Mouse (Mus musculus): ENCODE results near the gene Sumo3.

The Sumo3 gene

GRCm38 (mm10) chr10:77589117-77589516 is 16.8 kb upstream of the Sumo3 start:
- no peak for DNase-seq (ENCODE audit: low read depth, low spot score)

- no peak for DNase-seq (ENCODE audit: low read depth, low spot score)
Measured at GRCm38 (mm10) chr10:77589749-77590148, 16.1 kb upstream of the Sumo3 start.

GRCm38 (mm10) chr10:77590812-77591211 is 15.1 kb upstream of the Sumo3 start:
- DNase-seq (ENCODE audit: low read depth, low spot score) = no peak

- no peak for DNase-seq (ENCODE audit: low read depth, low spot score)
Measured at GRCm38 (mm10) chr10:77591546-77591945, 14.4 kb upstream of the Sumo3 start.

GRCm38 (mm10) chr10:77596060-77596459 is 9.8 kb upstream of the Sumo3 start:
- DNase-seq (ENCODE audit: low read depth, low spot score) = no peak

- no peak for DNase-seq (ENCODE audit: low read depth, low spot score)
Measured at GRCm38 (mm10) chr10:77603021-77603420, 2.9 kb upstream of the Sumo3 start.

GRCm38 (mm10) chr10:77604111-77604510 is 1.8 kb upstream of the Sumo3 start:
- no peak for DNase-seq (ENCODE audit: low read depth, low spot score)

GRCm38 (mm10) chr10:77604958-77605357 is 939 bp upstream of the Sumo3 start:
- no peak for DNase-seq (ENCODE audit: low read depth, low spot score)

GRCm38 (mm10) chr10:77605368-77605767 is 529 bp upstream of the Sumo3 start:
- no peak for DNase-seq (ENCODE audit: low read depth, low spot score)

GRCm38 (mm10) chr10:77606855-77607254 is 958 bp downstream of the Sumo3 start:
- DNase-seq (ENCODE audit: low read depth, low spot score) = no peak

- no peak for DNase-seq (ENCODE audit: low read depth, low spot score)
Measured at GRCm38 (mm10) chr10:77607441-77607840, 1.5 kb downstream of the Sumo3 start.

GRCm38 (mm10) chr10:77608589-77608988 is 2.7 kb downstream of the Sumo3 start:
- DNase-seq (ENCODE audit: low read depth, low spot score) = no peak

GRCm38 (mm10) chr10:77610221-77610961 is 4.5 kb downstream of the Sumo3 start:
- DNase-seq (ENCODE audit: low read depth, low spot score) = no peak

- no peak for DNase-seq (ENCODE audit: low read depth, low spot score)
Measured at GRCm38 (mm10) chr10:77613409-77613808, 7.5 kb downstream of the Sumo3 start.

- DNase-seq (ENCODE audit: low read depth, low spot score) = no peak
Measured at GRCm38 (mm10) chr10:77615647-77616046, 9.8 kb downstream of the Sumo3 start.

GRCm38 (mm10) chr10:77616166-77616565 is 10.3 kb downstream of the Sumo3 start:
- no peak for DNase-seq (ENCODE audit: low read depth, low spot score)

GRCm38 (mm10) chr10:77616926-77617325 is 11.0 kb downstream of the Sumo3 start:
- no peak for DNase-seq (ENCODE audit: low read depth, low spot score)

- no peak for DNase-seq (ENCODE audit: low read depth, low spot score)
Measured at GRCm38 (mm10) chr10:77621546-77621945, 15.6 kb downstream of the Sumo3 start.

- DNase-seq (ENCODE audit: low read depth, low spot score) = peak; percentile 84
Measured at GRCm38 (mm10) chr10:77622055-77622988, 16.4 kb downstream of the Sumo3 start, which contains the start of gene Ube2g2. TSS of gene Ube2g2 (plus strand) at chr10:77622275.

GRCm38 (mm10) chr10:77623069-77623492 is 17.2 kb downstream of the Sumo3 start:
- no peak for DNase-seq (ENCODE audit: low read depth, low spot score)

- DNase-seq (ENCODE audit: low read depth, low spot score) = no peak
Measured at GRCm38 (mm10) chr10:77623639-77624400, 17.9 kb downstream of the Sumo3 start.

GRCm38 (mm10) chr10:77624570-77624995 is 18.7 kb downstream of the Sumo3 start:
- DNase-seq (ENCODE audit: low read depth, low spot score) = no peak
